Mouse (Mus musculus) ES-E14 (cell line): ENCODE measurements around the gene Tnfsf12. TPM values are rescaled to one million over a fixed set of nuclear protein-coding genes. Genes with fewer than 3 reads are reported as not detected.

ENCODE experiments used
- DNase-seq: peaks from one replicate; pipeline ENCODE4 v3.0.0-alpha.2; 2013; ENCODE audit warnings: low read depth, low spot score
- H3K27ac ChIP-seq: 2 replicates; pipeline ENCODE4 v1.5.1; 2012; ENCODE audit warnings: low read depth, mild to moderate bottlenecking, low read length, moderate library complexity, mixed read lengths; ENCODE audit not compliant: poor library complexity, insufficient read depth, severe bottlenecking
- H3K36me3 ChIP-seq: 2 replicates; pipeline ENCODE4 v1.6.1; 2012; ENCODE audit warnings: mild to moderate bottlenecking, low read length, moderate library complexity, mixed read lengths; ENCODE audit not compliant: control insufficient read depth, poor library complexity, insufficient read depth, severe bottlenecking
- H3K4me1 ChIP-seq, 2 experiments: fragments of 150-350 bp in 1 of 2; sonication (generic) in 1 of 2; 2 replicates each; pipeline ENCODE4 v1.6.1; 2012; ENCODE audit warnings: low read length in 2 of 2, mild to moderate bottlenecking in 1 of 2, mixed read lengths in 1 of 2; ENCODE audit not compliant: control insufficient read depth in 2 of 2, insufficient read depth in 2 of 2, poor library complexity in 1 of 2
- H3K4me3 ChIP-seq, 2 experiments: fragments of 150-350 bp in 1 of 2; sonication (generic) in 1 of 2; 2 replicates each; pipeline ENCODE4 v1.5.1; 2012; ENCODE audit warnings: low read length in 2 of 2, low read depth in 1 of 2, mild to moderate bottlenecking in 1 of 2, mixed read lengths in 1 of 2; ENCODE audit not compliant: insufficient read depth in 1 of 2, poor library complexity in 1 of 2, severe bottlenecking in 1 of 2
- H3K9ac ChIP-seq: 2 replicates; pipeline ENCODE4 v1.6.1; 2012; ENCODE audit warnings: low read depth, mild to moderate bottlenecking, low read length, mixed read lengths; ENCODE audit not compliant: poor library complexity, insufficient read depth, severe bottlenecking
- H3K9me3 ChIP-seq: fragments of 150-350 bp; sonication (generic); 2 replicates; pipeline ENCODE4 v1.6.1; 2012; ENCODE audit warnings: low read depth, mild to moderate bottlenecking, low read length; ENCODE audit not compliant: control insufficient read depth, insufficient read depth
- CHD2 ChIP-seq: IDR thresholded peaks from 2 replicates; pipeline ENCODE4 v1.6.1; 2014; ENCODE audit warnings: mild to moderate bottlenecking, low read depth, low read length, inconsistent platforms
- HCFC1 ChIP-seq: IDR thresholded peaks from 2 replicates; pipeline ENCODE4 v1.6.1; 2012; ENCODE audit warnings: low read length, inconsistent platforms, borderline replicate concordance; ENCODE audit not compliant: insufficient read depth
- MAFK ChIP-seq: IDR thresholded peaks from 2 replicates; pipeline ENCODE4 v1.6.1; 2014; ENCODE audit warnings: mild to moderate bottlenecking, low read depth, low read length, inconsistent platforms; ENCODE audit not compliant: insufficient read depth
- ZC3H11A ChIP-seq: IDR thresholded peaks from 2 replicates; pipeline ENCODE4 v1.6.1; 2012; ENCODE audit warnings: low read depth, mild to moderate bottlenecking, inconsistent platforms, low read length, borderline replicate concordance
- ZNF384 ChIP-seq: IDR thresholded peaks from 2 replicates; pipeline ENCODE4 v1.6.1; 2012; ENCODE audit warnings: low read depth, low read length, inconsistent platforms
- in situ Hi-C, 2 experiments: fragments of 600-800 bp; cut with MboI; formaldehyde crosslinking; loops; one replicate each; pipeline ENCODE4 v1.15.1; 2025; ENCODE audit warnings: low sequenced_read_pairs in 2 of 2, inconsistent platforms in 1 of 2; ENCODE audit not compliant: unreplicated experiment in 2 of 2
- total RNA-seq: library from RNA; depleted of rRNA; stranded (reverse); fragments of 300-350 nt; gene quantifications from 2 replicates; pipeline ENCODE4 v1.2.3, GENCODE M21; 2012

Tnfsf12 gene
- total RNA-seq, 1 experiment, result 8.7 TPM

- Histone ChIP-seq H3K4me1 (peaks cover 2 to 28% of the 10 kb centered on the region in 2 experiments), H3K9me3 (no peaks in the 10 kb centered on the region), H3K36me3 (peaks cover 24% of the 10 kb centered on the region), H3K4me3 (peak overlapping the region; percentile 93 to 98), H3K9ac (peak overlapping the region; percentile 76), H3K27ac (peak overlapping the region; percentile 56)
- no peak for DNase-seq
- in situ Hi-C loops, result no loop called here
- TF ChIP-seq ZNF384 (no peak), HCFC1 (no peak), ZC3H11A (no peak)
These were observed 13.3 kb downstream of the Tnfsf12 start for GRCm38 (mm10) chr11:69682209-69682839.

DNA sequence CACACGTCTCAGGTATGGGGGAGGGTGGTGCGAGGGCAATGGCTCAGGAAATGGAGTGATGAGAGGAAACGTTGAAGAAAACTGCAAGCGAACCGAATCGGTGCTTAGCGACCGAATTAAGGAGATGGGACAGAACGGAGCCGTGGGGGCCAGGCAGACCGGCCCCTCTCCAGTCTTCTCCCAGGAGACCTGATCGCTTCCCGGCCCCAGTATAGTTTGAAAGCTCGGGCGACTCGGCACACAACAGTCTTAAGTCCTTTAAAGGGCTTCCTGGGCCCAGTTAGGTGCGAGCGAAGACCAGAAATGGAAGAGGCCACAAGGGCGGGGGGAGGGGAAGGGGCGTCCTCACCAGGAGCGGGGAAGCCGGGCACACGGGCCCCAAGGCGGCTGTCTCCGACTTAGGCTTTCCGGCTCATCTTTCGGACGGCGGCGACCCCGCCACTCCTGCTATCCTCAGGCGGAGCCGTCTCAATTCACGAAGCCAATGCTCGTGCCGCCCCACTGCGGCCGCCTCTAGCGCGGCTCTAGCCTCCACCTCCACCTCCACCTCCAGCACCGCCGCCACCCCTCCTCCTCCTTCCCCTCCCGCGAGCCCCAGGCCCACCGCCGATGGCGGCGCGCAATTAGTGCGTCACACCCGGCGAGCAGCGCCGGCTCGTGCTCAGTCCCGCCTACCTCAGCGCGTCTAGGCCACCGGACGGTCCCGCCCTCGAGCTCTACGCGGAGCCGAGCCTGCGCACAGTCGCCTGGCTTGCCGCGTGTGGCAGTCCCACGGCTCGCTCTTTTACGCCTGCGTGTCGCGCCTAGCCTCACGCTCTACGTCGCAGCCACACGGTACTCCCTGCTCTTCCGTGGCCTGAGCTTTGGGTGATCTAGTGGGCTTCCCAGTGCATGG is 14.1 kb downstream of the Tnfsf12 start, which contains the start of gene Senp3:
TSS of gene Senp3 (minus strand) at position 771 of the 895 bp plus-strand sequence.
- Histone ChIP-seq H3K27ac (peak within 1 kb of the TSS; percentile 85), H3K9ac (peak within 1 kb of the TSS; percentile 93), H3K9me3 (no peaks in the 10 kb centered on the region), H3K36me3 (peaks cover 24% of the 10 kb centered on the region), H3K4me3 (peak within 1 kb of the TSS; percentile 93 to 98), H3K4me1 (peaks cover 2 to 23% of the 10 kb centered on the region in 2 experiments)
- TF ChIP-seq ZC3H11A, result no peak
- peak; percentile 73 for TF ChIP-seq HCFC1
- in situ Hi-C loops, result no loop called here
- DNase-seq, result peak; percentile 93

- Histone ChIP-seq H3K27ac (peak overlapping the region; percentile 52), H3K36me3 (peaks cover 32% of the 10 kb centered on the region)
These were observed 15.4 kb downstream of the Tnfsf12 start for GRCm38 (mm10) chr11:69680136-69680855.

GRCm38 (mm10) chr11:69679144-69679543 is 16.5 kb downstream of the Tnfsf12 start:
- H3K9ac ChIP-seq, result peak overlapping the region; percentile 40; the same call in 1 of the 2 replicates
- TF ChIP-seq CHD2 (no peak), ZNF384 (no peak), HCFC1 (no peak), MAFK (no peak), ZC3H11A (no peak)
- in situ Hi-C loops, result no loop called here
- peaks cover 2 to 10% of the 10 kb centered on the region in 2 experiments for H3K4me1 ChIP-seq
- peaks cover 37% of the 10 kb centered on the region for H3K36me3 ChIP-seq
- H3K9me3 ChIP-seq, result no peaks in the 10 kb centered on the region
- peak overlapping the region; percentile 25 to 93; a peak in 2 of 4 replicates for H3K4me3 ChIP-seq
- DNase-seq, result no peak
- no peak overlapping the region for H3K27ac ChIP-seq

More at GRCm38 (mm10) chr11:69680136-69680855, 15.4 kb downstream of the Tnfsf12 start:
- no peak for DNase-seq
- Histone ChIP-seq H3K9ac (peak overlapping the region; percentile 93), H3K4me1 (peaks cover 2 to 16% of the 10 kb centered on the region in 2 experiments), H3K4me3 (peak overlapping the region; percentile 93 to 98), H3K9me3 (no peaks in the 10 kb centered on the region)
- TF ChIP-seq ZNF384 (no peak), HCFC1 (no peak), ZC3H11A (no peak), CHD2 (no peak)
- in situ Hi-C loops, result no loop called here
